Mouse (Mus musculus): ENCODE data around the gene Col6a1.

GRCm38 (mm10) chr10:76771624-76772023 lies 45.7 kb upstream of the Col6a1 start:
- TF ChIP-seq ZC3H11A (IDR thresholded peaks at IDR 0.05; ENCODE audit: borderline replicate concordance, low read depth, low read length) (no peak), ZNF384 (IDR thresholded peaks at IDR 0.05; ENCODE audit: low read depth, low read length) (no peak), MAFK (IDR thresholded peaks at IDR 0.05; ENCODE audit: insufficient read depth, low read depth, low read length) (no peak), CHD2 (IDR thresholded peaks at IDR 0.05; ENCODE audit: low read depth, low read length) (no peak)
